Mouse (Mus musculus): ENCODE data around the gene Mettl22.

DNA sequence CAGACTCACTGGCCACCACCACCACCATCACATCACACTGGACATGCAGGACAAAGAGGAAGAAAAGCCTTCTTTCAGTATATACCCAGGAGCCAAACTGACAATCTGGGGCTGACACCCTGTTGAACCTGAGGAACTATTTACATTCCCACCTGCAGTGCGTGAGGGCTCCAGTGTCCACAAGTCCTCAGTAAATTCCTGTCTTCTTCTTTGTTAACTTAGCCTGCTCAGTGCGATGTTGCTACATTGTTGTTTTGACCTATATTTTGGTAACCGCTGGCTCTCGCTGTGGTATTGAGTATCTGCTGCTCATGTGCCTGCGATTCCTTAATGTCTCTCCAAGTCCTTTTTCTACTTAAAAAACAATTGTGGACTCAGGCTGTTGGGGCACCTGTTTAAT lies 49.9 kb downstream of the Mettl22 start:
- TF ChIP-seq CTCF (IDR thresholded peaks at IDR 0.05; ENCODE audit: borderline replicate concordance, extremely low read depth, insufficient read depth, insufficient read length) (no peak), POLR2A (IDR thresholded peaks at IDR 0.05; ENCODE audit: borderline replicate concordance, extremely low read depth, insufficient read depth, insufficient read length, poor library complexity, severe bottlenecking) (no peak)

All from brain, embryonic 14.5 days (tissue).